Mouse (Mus musculus) inflammation-experienced regulatory T-cells, adult 6 months (primary cell): ENCODE results near the gene Hoxb6. TPM values are rescaled to one million over a fixed set of nuclear protein-coding genes. Genes with fewer than 3 reads are reported as not detected.

ENCODE experiments used
- ATAC-seq: one replicate; pipeline ENCODE4 v1.8.0; 2017
- polyA plus RNA-seq, 3 experiments: library from polyadenylated mRNA; unstranded; fragments of 100-300 nt; shearing (Covaris generic); gene quantifications; one replicate each; pipeline ENCODE4 v1.2.1; 2017

The Hoxb6 gene
- polyA plus RNA-seq: not detected

- ATAC-seq: no peak
These were observed at the start of gene Hoxb6 for GRCm38 (mm10) chr11:96291681-96292564. TSS of gene Hoxb6 (plus strand) at chr11:96292476.

GRCm38 (mm10) chr11:96250901-96251300 is 41.4 kb upstream of the Hoxb6 start:
- ATAC-seq: no peak

- no peak for ATAC-seq
These were observed 40.7 kb upstream of the Hoxb6 start for GRCm38 (mm10) chr11:96251480-96252031.

- ATAC-seq: no peak
These were observed 39.6 kb upstream of the Hoxb6 start for GRCm38 (mm10) chr11:96252541-96253120.

- no peak for ATAC-seq
These were observed 38.1 kb upstream of the Hoxb6 start for GRCm38 (mm10) chr11:96254221-96254620.

GRCm38 (mm10) chr11:96255111-96255995 is 36.9 kb upstream of the Hoxb6 start:
- ATAC-seq: no peak

GRCm38 (mm10) chr11:96255996-96256445 is 36.3 kb upstream of the Hoxb6 start:
- ATAC-seq: no peak

GRCm38 (mm10) chr11:96257141-96257540 is 35.1 kb upstream of the Hoxb6 start:
- no peak for ATAC-seq

- ATAC-seq: no peak
These were observed 33.2 kb upstream of the Hoxb6 start for GRCm38 (mm10) chr11:96259038-96259437.

- no peak for ATAC-seq
These were observed 32.8 kb upstream of the Hoxb6 start for GRCm38 (mm10) chr11:96259511-96259910.

GRCm38 (mm10) chr11:96260310-96260970 is 31.8 kb upstream of the Hoxb6 start:
- ATAC-seq: no peak

- ATAC-seq: no peak
These were observed 30.9 kb upstream of the Hoxb6 start for GRCm38 (mm10) chr11:96261323-96261890.

- ATAC-seq: no peak
These were observed 29.9 kb upstream of the Hoxb6 start for GRCm38 (mm10) chr11:96262262-96262830.

GRCm38 (mm10) chr11:96263636-96264389 is 28.5 kb upstream of the Hoxb6 start:
- no peak for ATAC-seq

- ATAC-seq: no peak
These were observed 27.8 kb upstream of the Hoxb6 start for GRCm38 (mm10) chr11:96264390-96265020.

- no peak for ATAC-seq
These were observed 26.3 kb upstream of the Hoxb6 start for GRCm38 (mm10) chr11:96265954-96266353.

- no peak for ATAC-seq
These were observed 25.0 kb upstream of the Hoxb6 start for GRCm38 (mm10) chr11:96267021-96267920.

GRCm38 (mm10) chr11:96268031-96268745 is 24.1 kb upstream of the Hoxb6 start:
- ATAC-seq: no peak
